Mouse (Mus musculus) heart, embryonic 11.5 days (tissue): ENCODE measurements around the gene Nat8f5. TPM values are rescaled to one million over a fixed set of nuclear protein-coding genes. Genes with fewer than 3 reads are reported as not detected.
"Not testable (repeated sequence)": the region's sequence is repeated elsewhere in the genome, so short reads cannot be mapped to it uniquely, and the experiment has no call there.

Source experiments
- ATAC-seq: fragments of 200-750 bp; cut with Nextera tagmentation; replicated peaks from 2 replicates; pipeline ENCODE4 v1.8.0; 2017; ENCODE audit warnings: moderate library complexity; ENCODE audit not compliant: insufficient number of reproducible peaks, low FRiP score, low TSS enrichment
- H3K27ac ChIP-seq: fragments of 300-500 bp; sonication (generic); 2 replicates; pipeline ENCODE4 v1.5.1; 2014; ENCODE audit warnings: mild to moderate bottlenecking, low read depth, low read length
- H3K27me3 ChIP-seq: fragments of 300-500 bp; sonication (generic); 2 replicates; pipeline ENCODE4 v1.6.1; 2014; ENCODE audit warnings: mild to moderate bottlenecking, low read length, mixed read lengths; ENCODE audit not compliant: control insufficient read depth, insufficient read depth
- H3K36me3 ChIP-seq: fragments of 300-500 bp; sonication (generic); 2 replicates; pipeline ENCODE4 v1.6.1; 2014; ENCODE audit warnings: mild to moderate bottlenecking, low read length, moderate library complexity, mixed read lengths; ENCODE audit not compliant: control insufficient read depth, insufficient read depth
- H3K4me1 ChIP-seq: fragments of 300-500 bp; sonication (generic); 2 replicates; pipeline ENCODE4 v1.6.1; 2014; ENCODE audit warnings: low read length; ENCODE audit not compliant: control insufficient read depth, insufficient read depth
- H3K4me2 ChIP-seq: fragments of 300-500 bp; sonication (generic); 2 replicates; pipeline ENCODE4 v1.6.1; 2014; ENCODE audit warnings: mild to moderate bottlenecking, moderate library complexity
- H3K4me3 ChIP-seq: fragments of 300-500 bp; sonication (generic); 2 replicates; pipeline ENCODE4 v1.5.1; 2014; ENCODE audit warnings: low read depth, low read length
- H3K9ac ChIP-seq: fragments of 300-500 bp; sonication (generic); 2 replicates; pipeline ENCODE4 v1.6.1; 2014; ENCODE audit warnings: mild to moderate bottlenecking, low read depth, low read length, moderate library complexity
- H3K9me3 ChIP-seq: fragments of 300-500 bp; sonication (generic); replicated peaks from 2 replicates; pipeline ENCODE4 v1.6.1; 2016; ENCODE audit warnings: low read length; ENCODE audit not compliant: control insufficient read depth
- WGBS: fragments of 180-500 bp; shearing (Covaris S2); extraction: QIAGEN DNeasy Blood & Tissue Kit; methylation state at CpG from one replicate; pipeline ENCODE4 v1.1.7; 2014; ENCODE audit not compliant: insufficient replicate concordance; 5-methylcytosine and 5-hydroxymethylcytosine counted together
- polyA plus RNA-seq: library from polyadenylated mRNA; unstranded; fragments of >200 nt; fragmentation: Nextera tagmentation; extraction: Ambion mirVana; gene quantifications from 2 replicates; pipeline ENCODE4 v1.2.1, GENCODE M21; 2014

The Nat8f5 gene
- polyA plus RNA-seq, 1 experiment from 2014 or later: not detected

DNA sequence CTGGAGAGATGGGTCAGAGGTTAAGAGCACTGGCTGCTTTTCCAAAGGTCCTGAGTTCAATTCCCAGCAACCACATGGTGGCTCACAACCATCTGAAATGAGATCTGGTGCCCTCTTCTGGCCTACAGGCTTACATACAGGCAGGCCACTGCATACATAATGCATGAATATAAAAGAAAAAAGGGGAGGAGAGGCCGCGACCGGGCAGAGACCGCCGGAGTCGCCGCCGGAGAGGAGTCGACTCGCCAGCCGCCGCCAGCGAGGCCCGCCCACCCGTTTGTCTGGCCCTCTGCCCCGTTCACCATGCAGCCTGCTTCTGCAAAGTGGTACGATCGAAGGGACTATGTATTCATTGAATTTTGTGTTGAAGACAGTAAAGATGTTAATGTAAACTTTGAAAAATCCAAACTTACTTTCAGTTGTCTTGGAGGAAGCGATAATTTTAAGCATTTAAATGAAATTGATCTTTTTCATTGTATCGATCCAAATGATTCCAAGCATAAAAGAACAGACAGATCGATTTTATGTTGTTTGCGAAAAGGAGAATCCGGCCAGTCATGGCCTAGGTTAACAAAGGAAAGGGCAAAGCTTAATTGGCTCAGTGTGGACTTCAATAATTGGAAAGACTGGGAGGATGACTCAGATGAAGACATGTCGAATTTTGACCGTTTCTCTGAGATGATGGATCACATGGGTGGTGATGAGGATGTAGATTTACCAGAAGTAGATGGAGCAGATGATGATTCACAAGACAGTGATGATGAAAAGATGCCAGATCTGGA, 23.1 kb upstream of the Nat8f5 start:
- H3K27me3 ChIP-seq, ATAC-seq, H3K36me3 ChIP-seq, H3K27ac ChIP-seq, H3K9ac ChIP-seq, H3K4me1 ChIP-seq, H3K4me2 ChIP-seq, H3K4me3 ChIP-seq, H3K9me3 ChIP-seq: not testable (repeated sequence)
- 72% methylated on average over 25 of the region's 25 CpGs for WGBS

DNA sequence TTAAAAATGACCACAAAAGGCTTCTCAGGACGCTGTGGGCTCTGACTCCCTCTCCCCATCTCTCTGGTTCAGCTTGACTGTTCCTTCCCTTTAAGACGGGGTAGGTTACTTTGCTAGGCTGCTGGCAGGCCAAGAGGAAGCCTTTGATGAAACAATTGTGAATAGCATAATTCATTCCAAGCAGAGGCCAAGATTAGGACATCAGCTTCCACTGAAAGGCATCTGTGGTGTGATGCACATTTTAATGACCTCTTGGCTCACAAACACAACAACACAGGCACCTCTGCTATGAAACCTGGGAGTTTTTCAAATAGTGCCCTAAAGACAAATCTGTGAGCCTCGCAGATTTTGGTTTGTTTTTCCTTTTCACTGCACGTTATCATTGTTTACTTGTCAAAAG, 19.2 kb upstream of the Nat8f5 start:
- H3K4me1 ChIP-seq: no peaks in the 10 kb centered on the region
- 61% methylated on average over 4 of the region's 4 CpGs for WGBS
- no peak overlapping the region for H3K4me3 ChIP-seq
- no peak for ATAC-seq
- no peaks in the 10 kb centered on the region for H3K36me3 ChIP-seq
- no peak overlapping the region for H3K9ac ChIP-seq
- no peak overlapping the region for H3K27ac ChIP-seq
- no peaks in the 10 kb centered on the region for H3K9me3 ChIP-seq
- no peak overlapping the region for H3K4me2 ChIP-seq
- no peaks in the 10 kb centered on the region for H3K27me3 ChIP-seq

DNA sequence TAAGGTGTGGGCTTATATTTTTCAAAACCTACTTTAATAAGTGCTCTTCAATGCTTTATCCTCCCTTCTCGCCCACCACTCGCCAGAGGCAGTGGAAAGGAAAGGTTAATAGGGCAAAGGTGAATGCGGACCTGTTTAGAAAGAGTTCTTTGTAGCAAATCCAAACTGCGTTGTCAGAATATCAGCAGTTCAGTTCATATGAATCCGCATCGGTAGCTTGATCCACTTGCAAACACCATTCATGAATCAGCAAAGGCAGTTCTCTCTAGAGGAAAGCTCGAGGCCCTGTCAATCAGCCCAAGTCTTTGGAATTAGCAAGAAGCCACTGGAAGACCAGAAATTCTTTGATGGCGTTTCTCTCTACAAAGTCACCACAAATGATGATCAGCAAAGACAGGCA, 17.9 kb upstream of the Nat8f5 start:
- H3K9ac ChIP-seq: no peak overlapping the region
- no peak overlapping the region for H3K4me3 ChIP-seq
- H3K36me3 ChIP-seq: no peaks in the 10 kb centered on the region
- no peak overlapping the region for H3K27ac ChIP-seq
- H3K4me1 ChIP-seq: no peaks in the 10 kb centered on the region
- no peaks in the 10 kb centered on the region for H3K9me3 ChIP-seq
- no peaks in the 10 kb centered on the region for H3K27me3 ChIP-seq
- 79% methylated on average over 8 of the region's 8 CpGs for WGBS
- no peak overlapping the region for H3K4me2 ChIP-seq
- ATAC-seq: no peak

DNA sequence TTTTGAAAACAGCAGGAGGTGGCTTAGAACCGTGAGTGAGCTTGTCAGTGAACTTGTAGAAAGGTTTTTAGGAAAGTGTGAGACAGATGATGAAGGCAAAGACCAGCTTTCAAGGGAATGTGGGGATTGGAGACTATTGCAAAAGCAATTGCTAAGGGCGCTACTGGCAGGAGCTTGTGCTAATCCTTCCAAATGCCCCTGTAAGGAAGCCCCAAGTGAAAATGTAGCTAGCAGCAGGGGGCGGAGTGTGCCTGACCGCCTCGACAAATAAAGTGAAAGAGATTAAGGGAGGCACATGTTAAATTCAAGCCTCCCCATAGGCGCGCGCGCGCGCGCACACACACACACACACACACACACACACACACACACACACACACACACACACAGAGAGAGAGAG, 16.5 kb upstream of the Nat8f5 start:
- not testable (repeated sequence) for H3K9ac ChIP-seq, H3K9me3 ChIP-seq, ATAC-seq, H3K27me3 ChIP-seq, H3K4me3 ChIP-seq, H3K36me3 ChIP-seq, H3K4me1 ChIP-seq, H3K27ac ChIP-seq
- peak overlapping the region; percentile 49 for H3K4me2 ChIP-seq
- 12% methylated on average over 12 of the region's 12 CpGs for WGBS

DNA sequence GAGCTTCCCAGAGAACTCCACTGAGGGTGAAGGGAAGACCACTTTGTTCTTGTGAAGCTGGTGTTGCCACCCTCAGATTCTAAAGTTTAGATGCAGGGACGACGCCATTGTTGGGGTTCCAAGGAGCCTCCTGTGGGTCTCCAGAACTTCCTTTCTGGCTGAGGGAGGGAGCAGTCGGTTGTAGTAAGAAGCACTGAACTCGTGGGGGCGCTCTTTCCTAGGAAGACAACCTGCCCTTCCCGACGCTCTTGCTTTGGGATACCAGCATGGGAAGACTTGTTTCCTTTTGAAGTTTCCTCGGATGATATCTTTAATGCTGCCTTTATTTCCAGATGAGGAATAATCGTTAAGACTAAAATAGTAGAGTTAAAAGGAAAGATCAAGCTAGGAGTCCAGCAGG, 16.1 kb upstream of the Nat8f5 start:
- WGBS: 12% methylated on average over 8 of the region's 9 CpGs

DNA sequence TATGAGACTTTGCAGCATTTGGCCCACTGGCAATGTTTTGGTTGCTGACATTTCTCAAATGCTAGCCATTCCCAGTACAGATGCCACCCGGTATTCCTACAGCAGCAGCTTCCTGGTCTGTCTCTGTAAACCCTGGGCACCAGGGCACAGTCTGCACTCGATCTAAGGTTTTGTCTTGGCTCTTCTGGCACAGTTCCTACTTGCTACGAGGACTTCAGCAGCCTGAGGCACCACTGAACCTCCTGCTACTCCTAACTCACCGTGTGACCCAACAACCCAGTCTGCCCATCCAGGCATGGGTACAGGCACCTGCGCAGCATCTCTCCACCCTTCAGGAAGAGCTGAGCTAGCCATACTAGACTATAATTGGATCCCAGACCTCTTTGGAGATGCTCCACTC, 15.3 kb upstream of the Nat8f5 start:
- H3K4me1 ChIP-seq, H3K27ac ChIP-seq, H3K9ac ChIP-seq, H3K4me2 ChIP-seq, H3K9me3 ChIP-seq, H3K4me3 ChIP-seq, H3K36me3 ChIP-seq, H3K27me3 ChIP-seq, ATAC-seq: not testable (repeated sequence)
- 66% methylated on average over 5 of the region's 5 CpGs for WGBS

More for the DNA sequence above, 16.1 kb upstream of the Nat8f5 start:
- not testable (repeated sequence) for ATAC-seq, H3K36me3 ChIP-seq, H3K9me3 ChIP-seq, H3K4me2 ChIP-seq, H3K9ac ChIP-seq, H3K4me1 ChIP-seq, H3K4me3 ChIP-seq, H3K27me3 ChIP-seq, H3K27ac ChIP-seq

DNA sequence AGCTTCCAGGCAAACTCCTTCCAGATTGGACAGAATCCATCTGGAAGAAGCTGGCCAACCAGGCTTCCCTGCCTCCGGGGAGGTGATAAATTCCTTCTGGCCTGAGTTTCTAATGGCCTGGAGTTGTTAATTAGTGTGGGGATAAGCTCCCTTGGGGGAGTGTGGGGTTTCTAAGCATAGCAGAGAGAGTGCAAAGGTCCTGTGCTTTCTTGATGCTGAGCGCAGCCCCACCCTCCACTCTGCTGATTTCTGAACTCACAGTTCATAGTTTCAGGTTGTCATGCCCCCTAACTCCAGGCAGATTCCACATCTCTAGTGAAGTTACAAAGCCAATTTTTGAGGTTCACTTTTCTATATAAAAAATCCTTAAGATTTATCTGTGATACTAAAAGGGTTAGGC, 14.3 kb upstream of the Nat8f5 start:
- not testable (repeated sequence) for ATAC-seq, H3K4me3 ChIP-seq, H3K27ac ChIP-seq, H3K9me3 ChIP-seq, H3K27me3 ChIP-seq, H3K9ac ChIP-seq, H3K4me2 ChIP-seq, H3K36me3 ChIP-seq, H3K4me1 ChIP-seq
- WGBS: 59% methylated on average over 1 of the region's 2 CpGs

DNA sequence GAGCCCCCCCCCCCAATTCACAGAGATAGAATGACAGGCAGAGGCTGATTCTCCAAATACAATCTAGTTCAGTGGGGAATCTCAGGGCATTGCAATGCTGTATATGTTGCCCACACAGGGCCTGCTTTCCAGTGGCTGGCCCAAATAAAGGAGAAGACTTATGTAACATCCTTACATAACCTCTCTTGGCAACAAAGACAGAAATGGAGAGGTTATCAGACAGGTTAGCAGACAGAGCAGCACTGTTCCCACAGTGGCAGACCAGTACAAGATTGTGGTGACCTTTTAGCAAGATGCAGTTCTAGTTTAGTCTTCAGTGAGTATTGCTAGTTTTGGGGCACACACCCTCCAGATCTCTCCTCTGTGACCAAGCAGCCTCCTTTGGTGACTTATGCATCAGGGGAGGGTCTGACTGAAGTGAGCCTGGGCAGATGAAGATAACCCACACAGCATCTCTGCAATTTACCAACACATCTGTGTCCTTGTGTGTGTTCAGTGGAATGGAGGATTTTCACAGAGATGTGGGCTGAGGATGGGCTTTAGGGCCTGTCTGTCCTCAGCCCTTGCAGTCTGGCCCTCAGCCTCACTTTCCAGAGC, 13.8 kb upstream of the Nat8f5 start:
- not testable (repeated sequence) for H3K27me3 ChIP-seq, ATAC-seq, H3K4me1 ChIP-seq

DNA sequence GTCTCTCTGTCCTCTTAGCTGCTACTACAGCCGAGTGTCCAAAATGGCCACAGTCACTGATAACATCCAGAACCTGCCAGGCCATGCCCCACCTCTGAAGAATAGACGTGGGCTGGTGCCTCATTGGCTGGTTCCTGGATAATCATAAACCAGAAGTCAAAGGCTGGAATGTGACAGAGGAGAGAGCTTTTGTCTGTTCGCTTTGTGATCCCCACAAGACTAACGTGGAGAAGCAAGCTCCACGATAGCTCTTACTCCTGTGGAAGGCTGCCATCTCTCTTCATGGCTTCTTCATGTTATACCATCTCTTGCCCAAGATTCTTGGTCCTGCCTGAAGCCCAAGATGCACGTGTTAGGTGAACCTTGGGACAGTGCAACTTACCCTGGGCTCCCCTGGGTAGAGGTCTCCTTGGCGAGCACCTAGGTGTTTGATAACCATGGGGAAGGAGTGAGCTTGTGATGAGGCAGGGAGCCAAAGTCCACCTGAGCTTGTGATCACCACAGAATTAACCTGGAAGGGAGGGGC, 11.1 kb upstream of the Nat8f5 start, which contains the start of gene Nat8:
TSS of gene Nat8 (minus strand) at position 287 of the 526 bp plus-strand sequence.
- ATAC-seq: no peak
- no peak within 1 kb of the TSS for H3K27ac ChIP-seq
- WGBS: 72% methylated on average over 7 of the region's 7 CpGs
- no peaks in the 10 kb centered on the region for H3K4me1 ChIP-seq
- no peaks in the 10 kb centered on the region; the same call in 1 of the 2 replicates for H3K27me3 ChIP-seq
- no peaks in the 10 kb centered on the region for H3K9me3 ChIP-seq
- H3K9ac ChIP-seq: no peak within 1 kb of the TSS
- no peaks in the 10 kb centered on the region for H3K36me3 ChIP-seq
- H3K4me2 ChIP-seq: no peak within 1 kb of the TSS
- H3K4me3 ChIP-seq: no peak within 1 kb of the TSS

More for the DNA sequence above, 13.8 kb upstream of the Nat8f5 start:
- not testable (repeated sequence) for H3K4me2 ChIP-seq, H3K36me3 ChIP-seq, H3K9ac ChIP-seq, H3K9me3 ChIP-seq, H3K27ac ChIP-seq, H3K4me3 ChIP-seq
